Mouse (Mus musculus): ENCODE measurements around the gene Slc44a1.

DNA sequence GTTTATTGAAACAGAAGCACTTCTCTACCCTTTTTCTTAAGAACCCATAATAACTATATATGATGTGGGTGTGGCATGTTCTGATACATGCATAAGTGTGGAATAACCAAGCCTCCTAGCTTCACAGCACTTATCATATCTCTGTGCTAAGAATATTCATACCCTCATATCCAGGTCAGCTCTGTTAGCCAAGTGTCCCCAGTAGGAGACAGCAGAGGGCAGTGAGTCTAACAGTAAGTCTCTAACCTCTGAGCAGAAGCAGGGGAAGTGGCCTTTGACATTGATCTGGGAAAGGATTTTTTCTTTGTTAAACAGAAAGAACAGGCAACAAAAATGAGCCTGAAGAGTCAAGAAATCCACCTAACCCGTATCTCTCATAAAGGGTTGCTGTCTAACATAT is 104.7 kb downstream of the Slc44a1 start:
- TF ChIP-seq POLR2A (IDR thresholded peaks at IDR 0.05; ENCODE audit: insufficient read depth, low read depth, low read length) (no peak), CTCF (IDR thresholded peaks at IDR 0.05; ENCODE audit: insufficient read depth, low read depth, low read length) (no peak)
